Mouse (Mus musculus): ENCODE measurements around the gene Wipi2.

DNA sequence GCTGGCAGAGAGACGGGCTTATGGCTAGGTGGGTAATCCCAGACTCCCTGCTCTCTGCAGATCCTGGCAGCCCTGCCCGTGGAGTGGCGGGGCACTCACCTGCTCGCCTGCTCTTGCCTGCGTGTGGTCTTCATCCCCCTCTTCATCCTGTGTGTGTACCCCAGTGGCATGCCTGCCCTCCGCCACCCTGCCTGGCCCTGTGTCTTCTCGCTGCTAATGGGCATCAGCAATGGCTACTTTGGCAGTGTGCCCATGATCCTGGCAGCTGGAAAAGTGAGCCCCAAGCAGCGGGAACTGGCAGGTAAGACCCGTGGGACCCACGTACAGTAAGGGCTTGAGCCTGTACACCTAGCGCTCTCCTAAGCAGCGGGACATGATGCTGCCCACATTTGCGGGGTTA, 92.4 kb downstream of the Wipi2 start:
- no peak for TF ChIP-seq CTCF (IDR thresholded peaks at IDR 0.05; ENCODE audit: low read depth)
- TF ChIP-seq EP300 (IDR thresholded peaks at IDR 0.05; ENCODE audit: low read depth): no peak
